Mouse (Mus musculus): Measurements from ENCODE around the gene Olfr1271. TPM values are rescaled to one million over a fixed set of nuclear protein-coding genes. Genes with fewer than 3 reads are reported as not detected.
"Not testable (repeated sequence)": the region's sequence is repeated elsewhere in the genome, so short reads cannot be mapped to it uniquely, and the experiment has no call there.

The Olfr1271 gene
- polyA plus RNA-seq (2016; fragmentation: Nextera tagmentation; extraction: Ambion mirVana) = not detected in 2 replicates

GRCm38 (mm10) chr2:90270932-90271331 is at the start of gene Olfr1271:
TSS of gene Olfr1271 (minus strand) at chr2:90271032.
- no peak for DNase-seq (ENCODE audit: low spot score)
- Histone ChIP-seq H3K27ac (no peak within 1 kb of the TSS), H3K4me3 (no peak within 1 kb of the TSS), H3K36me3 (no peaks in the 10 kb centered on the region), H3K9me3 (no peaks in the 10 kb centered on the region), H3K4me1 (no peaks in the 10 kb centered on the region), H3K27me3 (ENCODE audit: insufficient read depth, poor library complexity, severe bottlenecking) (no peaks in the 10 kb centered on the region)
- 86% methylated on average over 2 of the region's 2 CpGs for WGBS

GRCm38 (mm10) chr2:90292741-90293140 is 21.9 kb upstream of the Olfr1271 start, which contains the start of gene Olfr1272:
TSS of gene Olfr1272 (minus strand) at chr2:90292841.
- Histone ChIP-seq H3K9me3 (no peaks in the 10 kb centered on the region), H3K4me1 (no peaks in the 10 kb centered on the region), H3K36me3 (no peaks in the 10 kb centered on the region), H3K27ac (no peak within 1 kb of the TSS), H3K27me3 (ENCODE audit: insufficient read depth, poor library complexity, severe bottlenecking) (no peaks in the 10 kb centered on the region), H3K4me3 (no peak within 1 kb of the TSS)
- 84% methylated on average over 6 of the region's 6 CpGs for WGBS
- DNase-seq (ENCODE audit: low spot score) = no peak

- Histone ChIP-seq H3K4me1 (no peaks in the 10 kb centered on the region), H3K9me3 (no peaks in the 10 kb centered on the region), H3K27me3 (ENCODE audit: insufficient read depth, poor library complexity, severe bottlenecking) (no peaks in the 10 kb centered on the region), H3K4me3 (no peak within 1 kb of the TSS), H3K36me3 (no peaks in the 10 kb centered on the region), H3K27ac (no peak within 1 kb of the TSS)
- DNase-seq (ENCODE audit: low spot score) = no peak
- 86% methylated on average over 4 of the region's 4 CpGs for WGBS
Observed at GRCm38 (mm10) chr2:90257492-90257891, 13.3 kb downstream of the Olfr1271 start, which contains the start of gene Olfr142. TSS of gene Olfr142 (minus strand) at chr2:90257592.

GRCm38 (mm10) chr2:90224393-90224792 is 46.4 kb downstream of the Olfr1271 start, which contains the start of gene Olfr1506:
TSS of gene Olfr1506 (minus strand) at chr2:90224493.
- H3K36me3 ChIP-seq; H3K4me1 ChIP-seq; H3K27me3 ChIP-seq (ENCODE audit: insufficient read depth, poor library complexity, severe bottlenecking); DNase-seq (ENCODE audit: low spot score); H3K9me3 ChIP-seq; H3K4me3 ChIP-seq; H3K27ac ChIP-seq: not testable (repeated sequence)
- no CpG with 5 or more reads among the region's 6 CpGs for WGBS

Other genes with a start within 250 kb of the Olfr1271 start
- not detected in 2 replicates for gene Olfr1264, start 245.5 kb downstream of the Olfr1271 start, polyA plus RNA-seq (2016; fragmentation: Nextera tagmentation; extraction: Ambion mirVana)
- not detected in 2 replicates for gene Olfr1265, start 235.7 kb downstream of the Olfr1271 start, polyA plus RNA-seq (2016; fragmentation: Nextera tagmentation; extraction: Ambion mirVana)
- gene Olfr140, start 207.4 kb downstream of the Olfr1271 start, polyA plus RNA-seq (2016; fragmentation: Nextera tagmentation; extraction: Ambion mirVana) = not detected in 2 replicates
- gene Olfr1269, start 149.6 kb downstream of the Olfr1271 start, polyA plus RNA-seq (2016; fragmentation: Nextera tagmentation; extraction: Ambion mirVana) = not detected in 2 replicates
- not detected in 2 replicates for gene Olfr32, start 128.7 kb downstream of the Olfr1271 start, polyA plus RNA-seq (2016; fragmentation: Nextera tagmentation; extraction: Ambion mirVana)
- gene Olfr1270, start 117.9 kb downstream of the Olfr1271 start, polyA plus RNA-seq (2016; fragmentation: Nextera tagmentation; extraction: Ambion mirVana) = not detected in 2 replicates
- gene Olfr1506, start 46.5 kb downstream of the Olfr1271 start, polyA plus RNA-seq (2016; fragmentation: Nextera tagmentation; extraction: Ambion mirVana) = not detected in 2 replicates
- not detected in 2 replicates for gene Olfr142, start 13.4 kb downstream of the Olfr1271 start, polyA plus RNA-seq (2016; fragmentation: Nextera tagmentation; extraction: Ambion mirVana)
- not detected in 2 replicates for gene Olfr1272, start 21.8 kb upstream of the Olfr1271 start, polyA plus RNA-seq (2016; fragmentation: Nextera tagmentation; extraction: Ambion mirVana)
- not detected in 2 replicates for gene Gm13769, start 51.2 kb upstream of the Olfr1271 start, polyA plus RNA-seq (2016; fragmentation: Nextera tagmentation; extraction: Ambion mirVana)
- not detected in 2 replicates for gene Olfr1274-ps, start 127.7 kb upstream of the Olfr1271 start, polyA plus RNA-seq (2016; fragmentation: Nextera tagmentation; extraction: Ambion mirVana)